Mouse (Mus musculus) frontal cortex, postnatal 10 days (tissue): ENCODE results near the gene Cd70.
A peak's percentile ranks its signal among the peaks of the same experiment; 100 is the strongest.
"Not testable (repeated sequence)": the region's sequence is repeated elsewhere in the genome, so short reads cannot be mapped to it uniquely, and the experiment has no call there.

Source experiments
- DNase-seq, 2 experiments: peaks; one replicate each; pipeline ENCODE4 v3.0.0; 2022; ENCODE audit warnings: low spot score in 2 of 2, mixed read lengths in 1 of 2

Cd70 gene

GRCm38 (mm10) chr17:57134693-57135092 lies 14.9 kb downstream of the Cd70 start:
- DNase-seq, result no peak

DNA sequence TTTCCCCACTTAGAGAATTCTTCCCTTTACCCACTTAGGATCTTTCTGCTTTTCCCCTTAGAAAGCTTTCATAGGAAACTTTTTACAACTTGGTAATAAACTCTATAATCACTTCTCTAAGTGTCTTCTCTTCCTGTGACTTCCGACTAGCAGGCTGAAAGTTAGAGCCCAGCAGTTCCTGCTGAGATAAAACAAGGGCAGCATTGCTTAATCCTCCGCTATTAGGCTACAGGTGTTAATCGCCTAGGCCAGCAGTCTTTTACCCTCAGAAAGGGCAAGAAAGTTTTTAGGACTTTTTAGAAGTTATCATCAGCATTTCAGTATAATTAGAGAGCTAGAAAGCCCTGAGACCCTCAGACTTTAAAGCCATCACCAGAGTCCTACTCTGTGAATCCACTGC lies 15.6 kb downstream of the Cd70 start:
- DNase-seq, result not testable (repeated sequence)

DNA sequence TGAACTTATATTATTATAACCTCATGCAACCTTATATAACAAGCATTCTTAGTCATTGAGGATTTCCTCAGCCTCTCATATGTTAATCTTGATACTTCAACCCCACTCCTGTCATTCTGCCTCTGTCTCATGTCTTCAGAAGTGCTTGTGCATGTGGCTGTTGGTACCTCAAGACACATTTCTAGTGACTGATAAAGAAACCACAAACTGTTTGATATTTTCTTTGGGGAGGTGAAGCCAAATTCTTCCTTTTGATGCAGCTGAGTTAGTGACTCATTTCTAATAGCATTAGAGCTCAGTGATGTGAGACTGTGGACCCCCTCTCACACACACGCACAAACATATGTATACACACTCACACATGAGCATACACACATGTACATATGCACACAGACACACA lies 17.8 kb downstream of the Cd70 start:
- DNase-seq, result no peak

- DNase-seq, result no peak
Observed at GRCm38 (mm10) chr17:57125853-57126622, 23.5 kb downstream of the Cd70 start.

DNA sequence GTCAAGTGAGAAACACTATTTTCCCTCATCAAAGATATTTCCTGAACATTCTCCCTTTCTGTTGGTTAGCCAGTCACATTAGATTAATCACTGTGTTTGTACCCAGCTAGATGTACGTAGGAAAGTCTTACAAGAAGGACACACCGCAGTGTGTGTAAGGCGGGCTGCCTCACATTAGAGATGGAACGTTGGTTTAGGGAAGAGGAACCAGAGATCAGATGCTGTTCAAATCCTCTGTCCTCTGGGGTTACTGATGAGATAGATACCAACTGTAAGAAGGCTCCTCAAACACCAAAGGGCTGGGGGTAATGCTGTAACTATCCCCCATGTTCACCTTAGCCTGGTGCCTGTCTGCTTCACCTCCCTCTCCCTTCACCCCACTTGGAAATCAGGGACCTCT lies 24.8 kb downstream of the Cd70 start:
- no peak for DNase-seq

- no peak for DNase-seq
Observed at GRCm38 (mm10) chr17:57123192-57124118, 26.1 kb downstream of the Cd70 start.

- DNase-seq, result no peak
Observed at GRCm38 (mm10) chr17:57121856-57122255, 27.7 kb downstream of the Cd70 start.

GRCm38 (mm10) chr17:57118524-57119349 lies 30.8 kb downstream of the Cd70 start:
- DNase-seq, result no peak

DNA sequence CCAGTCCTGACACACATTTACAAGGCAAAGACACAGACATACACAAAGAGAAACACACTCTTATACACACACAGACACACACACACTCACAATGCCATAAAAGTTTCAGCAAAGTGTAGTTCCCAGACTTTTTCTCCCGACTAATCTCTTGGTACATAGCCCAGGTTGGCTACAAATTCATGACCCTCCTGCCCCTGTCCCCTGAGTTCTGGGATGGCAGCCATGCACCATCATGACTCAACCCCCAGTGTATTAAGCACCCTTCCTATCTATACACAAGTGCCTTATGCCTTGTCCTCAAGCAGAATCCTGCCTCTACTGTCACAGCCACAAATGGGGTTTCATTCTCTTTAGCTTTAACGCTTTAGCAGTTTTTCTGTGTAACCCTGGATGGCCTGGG lies 32.8 kb downstream of the Cd70 start:
- no peak for DNase-seq

DNA sequence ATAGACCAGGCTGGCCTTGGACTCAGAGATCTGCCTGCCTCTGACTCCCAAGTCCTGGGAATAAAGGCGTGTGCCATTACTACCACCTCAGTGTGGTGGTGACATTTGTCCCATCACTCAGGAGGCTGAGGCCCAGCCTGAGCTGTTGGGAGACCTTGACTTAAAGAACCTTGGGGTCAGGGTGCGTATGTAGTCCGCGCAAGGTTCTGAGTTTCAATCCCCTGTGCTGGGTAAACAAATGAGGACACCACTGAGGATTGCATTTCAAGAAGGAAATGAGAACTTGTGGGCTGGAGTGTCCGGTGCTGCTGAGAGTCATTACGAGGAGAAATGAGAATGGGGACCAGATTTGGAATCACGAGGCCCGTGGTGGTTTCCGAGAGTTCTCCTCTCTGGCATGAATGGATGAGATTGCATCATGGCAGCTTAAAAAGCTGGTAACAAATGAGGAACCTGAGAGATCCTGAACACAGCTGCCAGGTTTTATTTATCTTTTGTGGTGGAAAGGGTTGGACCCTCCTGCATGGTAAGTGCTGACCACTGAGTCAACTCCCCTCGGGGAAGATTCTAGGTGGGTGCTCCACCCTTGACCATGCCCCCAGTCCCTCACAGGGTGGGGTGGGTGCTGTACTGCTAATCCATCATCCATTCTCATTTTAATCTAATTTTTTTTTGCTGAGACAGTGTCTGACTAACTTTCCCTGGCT lies 36.7 kb downstream of the Cd70 start:
- no peak for DNase-seq

GRCm38 (mm10) chr17:57110005-57110404 lies 39.6 kb downstream of the Cd70 start:
- DNase-seq, result no peak

GRCm38 (mm10) chr17:57108666-57109171 lies 40.9 kb downstream of the Cd70 start:
- DNase-seq, result no peak

GRCm38 (mm10) chr17:57108040-57108665 lies 41.4 kb downstream of the Cd70 start:
- no peak for DNase-seq

DNA sequence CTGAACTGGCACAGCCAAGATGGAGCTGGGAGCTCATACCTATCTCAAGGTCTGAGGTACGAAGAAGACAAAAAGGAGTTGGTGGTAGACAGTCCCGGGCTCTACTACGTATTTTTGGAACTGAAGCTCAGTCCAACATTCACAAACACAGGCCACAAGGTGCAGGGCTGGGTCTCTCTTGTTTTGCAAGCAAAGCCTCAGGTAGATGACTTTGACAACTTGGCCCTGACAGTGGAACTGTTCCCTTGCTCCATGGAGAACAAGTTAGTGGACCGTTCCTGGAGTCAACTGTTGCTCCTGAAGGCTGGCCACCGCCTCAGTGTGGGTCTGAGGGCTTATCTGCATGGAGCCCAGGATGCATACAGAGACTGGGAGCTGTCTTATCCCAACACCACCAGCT lies 42.5 kb downstream of the Cd70 start:
- DNase-seq, result no peak

DNA sequence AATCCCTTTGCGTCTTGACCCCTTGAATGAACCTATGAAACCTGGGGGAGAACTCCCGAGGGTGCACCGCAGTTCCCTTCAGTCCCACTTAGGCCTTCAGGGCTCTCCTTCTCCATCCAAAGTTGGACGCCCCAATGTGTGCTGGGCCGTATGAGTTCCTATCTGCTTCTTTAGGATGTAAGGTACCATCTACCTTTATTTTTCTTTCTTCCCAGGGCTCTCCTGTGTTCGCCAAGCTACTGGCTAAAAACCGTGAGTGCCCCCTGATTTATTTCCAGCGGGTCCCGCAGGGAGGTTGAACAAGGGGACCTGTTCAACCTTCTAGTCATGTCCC lies 43.6 kb downstream of the Cd70 start:
- no peak for DNase-seq

- DNase-seq, result peak in 1 of 2 experiments; percentile 31
Observed at GRCm38 (mm10) chr17:57105181-57106034, 44.2 kb downstream of the Cd70 start, which contains the start of gene Tnfsf9. TSS of gene Tnfsf9 (plus strand) at chr17:57105325.

DNA sequence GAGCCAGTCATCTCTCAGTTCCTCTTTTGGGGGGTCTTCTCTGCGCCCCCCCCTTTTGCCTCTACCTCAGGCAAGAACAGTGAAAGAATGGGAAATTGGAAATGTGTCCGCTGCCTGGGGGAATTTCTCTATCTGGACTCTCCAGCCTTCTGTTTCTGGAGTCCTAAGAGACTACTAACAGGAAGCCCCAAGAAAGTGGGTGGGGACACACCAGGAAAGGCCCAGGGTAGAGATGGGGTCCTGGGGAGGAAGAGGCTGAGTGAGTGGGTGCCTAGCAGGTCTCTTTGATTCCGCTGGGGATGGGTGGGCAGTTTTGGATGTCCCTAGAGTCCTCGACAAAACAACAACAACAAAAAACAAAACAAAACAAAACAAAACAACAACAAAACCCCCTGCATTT lies 45.1 kb downstream of the Cd70 start:
- no peak for DNase-seq

GRCm38 (mm10) chr17:57102276-57102675 lies 47.3 kb downstream of the Cd70 start:
- DNase-seq, result no peak

DNA sequence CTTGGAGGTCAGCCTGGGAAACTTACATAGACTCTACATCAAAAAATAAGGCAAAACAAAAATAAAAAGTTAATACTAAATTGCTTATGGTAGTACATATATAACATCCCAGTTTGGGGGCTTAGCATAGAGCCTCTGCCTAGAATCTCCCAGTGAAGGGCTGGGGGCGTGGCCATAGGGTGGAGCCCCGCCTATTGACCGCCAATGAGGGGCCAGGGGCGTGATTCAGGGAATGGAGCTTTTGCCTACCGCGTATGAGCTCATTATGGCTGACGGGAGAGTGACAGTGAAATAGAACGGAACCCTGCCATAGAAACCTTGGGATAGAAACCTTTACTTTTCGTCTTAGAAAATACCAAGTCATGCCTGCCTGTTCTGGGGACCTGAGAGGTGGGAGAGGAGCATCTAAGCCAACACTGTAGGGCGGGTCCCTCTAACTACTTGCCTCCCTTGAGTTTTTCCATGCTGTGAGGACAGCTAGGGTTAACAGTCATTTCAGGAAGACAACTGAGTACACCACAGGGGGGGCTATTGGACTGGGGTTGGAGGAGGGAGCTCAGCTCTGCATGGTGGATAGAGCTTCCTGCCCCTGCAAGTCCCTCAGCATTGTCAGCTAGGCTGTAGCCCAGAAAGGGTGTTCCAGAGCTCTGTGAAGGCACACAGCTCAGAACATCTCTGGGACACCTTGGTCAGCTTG lies 49.8 kb downstream of the Cd70 start:
- DNase-seq, result no peak
